ENCODE assay signal across 14 mouse cellular contexts in genomic region chr12:81918886-81919285, GRCm38 (mm10).
"Had no signal": no experiment of that assay in that cellular context is flagged by ENCODE, and none has a peak within 500 bp of the region (broad histone marks: within the 10 kb centered on the region; RNA-seq: fewer than 3 reads in every experiment).

No protein-coding gene starts in this region.

- H3K4me1 ChIP-seq: lung, embryonic 15.5 days; midbrain, embryonic 10.5 days; midbrain, embryonic 12.5 days; midbrain, embryonic 15.5 days; neural tube, embryonic 12.5 days; stomach, embryonic 15.5 days had no signal

- H3K4me3 ChIP-seq: lung, embryonic 15.5 days; midbrain, embryonic 10.5 days; midbrain, embryonic 12.5 days; midbrain, embryonic 15.5 days; neural tube, embryonic 12.5 days; stomach, embryonic 15.5 days had no signal

- DNase-seq: liver, postnatal 0 days; lung, adult 2 months; lung, postnatal 14 days; lung, postnatal 4 days; right cerebral cortex, postnatal 14 days; thymus, adult 2 months; thymus, postnatal 25 days; thymus, postnatal 4 days had no signal

- H3K27me3 ChIP-seq: lung, embryonic 15.5 days; midbrain, embryonic 12.5 days; midbrain, embryonic 15.5 days; neural tube, embryonic 12.5 days; stomach, embryonic 15.5 days had no signal

- H3K9me3 ChIP-seq: lung, embryonic 15.5 days; midbrain, embryonic 10.5 days; midbrain, embryonic 12.5 days; midbrain, embryonic 15.5 days; neural tube, embryonic 12.5 days; stomach, embryonic 15.5 days had no signal
